Mouse (Mus musculus) bone marrow, adult 2 months (tissue): ENCODE data around the gene Cbx2. TPM values are rescaled to one million over a fixed set of nuclear protein-coding genes. Genes with fewer than 3 reads are reported as not detected.

ENCODE experiments used
- H3K27ac ChIP-seq: fragments of 200-500 bp; 2 replicates; pipeline ENCODE4 v1.5.1; 2012; ENCODE audit warnings: low read depth, mild to moderate bottlenecking, control low read depth, inconsistent platforms, low read length; ENCODE audit not compliant: control insufficient read depth, poor library complexity, insufficient read depth
- H3K4me1 ChIP-seq: fragments of 200-500 bp; 2 replicates; pipeline ENCODE4 v1.6.1; 2011; ENCODE audit warnings: low read length; ENCODE audit not compliant: control insufficient read depth, insufficient read depth
- H3K4me3 ChIP-seq: fragments of 200-500 bp; replicated peaks from 2 replicates; pipeline ENCODE3; 2011; ENCODE audit warnings: mild to moderate bottlenecking, low read depth, low read length, control low read depth; ENCODE audit not compliant: control insufficient read depth
- CTCF ChIP-seq: fragments of 200-500 bp; IDR thresholded peaks from 2 replicates; pipeline ENCODE4 v1.5.1; 2011; ENCODE audit warnings: low read length, control low read depth; ENCODE audit not compliant: control insufficient read depth, insufficient read depth
- POLR2A ChIP-seq: fragments of 200-500 bp; IDR thresholded peaks from 2 replicates; pipeline ENCODE4 v1.6.1; 2011; ENCODE audit warnings: low read depth, mild to moderate bottlenecking, control low read depth, low read length, borderline replicate concordance; ENCODE audit not compliant: control insufficient read depth
- WGBS: fragments of 180-500 bp; shearing (Covaris S2); methylation state at CpG from one replicate; pipeline ENCODE4 v1.1.7; 2018; 5-methylcytosine and 5-hydroxymethylcytosine counted together
- polyA plus RNA-seq: library from polyadenylated mRNA; stranded (reverse); fragments of >200 nt; gene quantifications from 2 replicates; pipeline ENCODE4 v1.2.4, GENCODE M21; 2011; ENCODE audit warnings: low replicate concordance; ENCODE audit not compliant: missing spikeins, insufficient read depth, insufficient read length

Cbx2 gene
- polyA plus RNA-seq, 1 experiment, result 2.8 TPM

GRCm38 (mm10) chr11:119005547-119006275, 17.1 kb upstream of the Cbx2 start:
- no peak overlapping the region for H3K27ac ChIP-seq
- no peaks in the 10 kb centered on the region; the same call in 1 of the 2 replicates for H3K4me1 ChIP-seq
- H3K4me3 ChIP-seq, result no peak overlapping the region
- 6% methylated on average over 10 of the region's 10 CpGs for WGBS
- no peak for TF ChIP-seq POLR2A
- no peak for TF ChIP-seq CTCF

GRCm38 (mm10) chr11:119006462-119006861, 16.3 kb upstream of the Cbx2 start:
- H3K4me1 ChIP-seq, result no peaks in the 10 kb centered on the region; the same call in 1 of the 2 replicates
- TF ChIP-seq CTCF, result no peak
- TF ChIP-seq POLR2A, result no peak
- 31% methylated on average over 3 of the region's 3 CpGs for WGBS
- H3K27ac ChIP-seq, result no peak overlapping the region
- H3K4me3 ChIP-seq, result no peak overlapping the region

- H3K4me1 ChIP-seq, result no peaks in the 10 kb centered on the region; the same call in 1 of the 2 replicates
- no peak overlapping the region for H3K4me3 ChIP-seq
- WGBS, result 61% methylated on average over 21 of the region's 21 CpGs
- no peak overlapping the region for H3K27ac ChIP-seq
- TF ChIP-seq POLR2A (no peak), CTCF (no peak)
Measured at GRCm38 (mm10) chr11:119007461-119008456, 15.0 kb upstream of the Cbx2 start.

- H3K4me1 ChIP-seq, result no peaks in the 10 kb centered on the region
- H3K27ac ChIP-seq, result no peak overlapping the region
- no peak overlapping the region for H3K4me3 ChIP-seq
- 77% methylated on average over 7 of the region's 7 CpGs for WGBS
- TF ChIP-seq CTCF, result no peak
- no peak for TF ChIP-seq POLR2A
Measured at GRCm38 (mm10) chr11:119014455-119014854, 8.3 kb upstream of the Cbx2 start.

GRCm38 (mm10) chr11:119017506-119017905, 5.3 kb upstream of the Cbx2 start:
- H3K4me3 ChIP-seq, result no peak overlapping the region
- no peak overlapping the region for H3K27ac ChIP-seq
- WGBS, result 90% methylated on average over 7 of the region's 7 CpGs
- no peaks in the 10 kb centered on the region for H3K4me1 ChIP-seq
- no peak for TF ChIP-seq POLR2A
- TF ChIP-seq CTCF, result no peak

GRCm38 (mm10) chr11:119021180-119021579, 1.6 kb upstream of the Cbx2 start:
- no peak for TF ChIP-seq CTCF
- no peak for TF ChIP-seq POLR2A

GRCm38 (mm10) chr11:119022068-119022894, 481 bp upstream of the Cbx2 start:
- WGBS, result 8% methylated on average over 42 of the region's 42 CpGs
- Histone ChIP-seq H3K4me3 (peak overlapping the region; percentile 40), H3K27ac (no peak overlapping the region), H3K4me1 (no peaks in the 10 kb centered on the region)
- peak; percentile 19; the same call in 1 of the 2 replicates for TF ChIP-seq CTCF
- TF ChIP-seq POLR2A, result no peak

More at GRCm38 (mm10) chr11:119021180-119021579, 1.6 kb upstream of the Cbx2 start:
- no peaks in the 10 kb centered on the region for H3K4me1 ChIP-seq
- H3K27ac ChIP-seq, result no peak overlapping the region
- no peak overlapping the region for H3K4me3 ChIP-seq
- 77% methylated on average over 7 of the region's 7 CpGs for WGBS

GRCm38 (mm10) chr11:119023616-119023980, 836 bp downstream of the Cbx2 start:
- Histone ChIP-seq H3K4me3 (peak overlapping the region; percentile 43), H3K4me1 (no peaks in the 10 kb centered on the region), H3K27ac (no peak overlapping the region)
- WGBS, result 3% methylated on average over 15 of the region's 15 CpGs
- TF ChIP-seq POLR2A, result no peak
- no peak for TF ChIP-seq CTCF
